Mouse (Mus musculus) adrenal gland, postnatal 4 days (tissue): ENCODE measurements around the gene Syne2. TPM values are rescaled to one million over a fixed set of nuclear protein-coding genes. Genes with fewer than 3 reads are reported as not detected.

Experiments used
- DNase-seq, 2 experiments: peaks; one replicate each; pipeline ENCODE4 v3.0.0; 2021 to 2022; ENCODE audit warnings: low spot score in 2 of 2, mixed read lengths in 2 of 2
- total RNA-seq, 2 experiments: library from RNA; stranded (reverse); gene quantifications; 2 replicates each; pipeline ENCODE4 v1.2.3; 2021

Syne2 gene
- total RNA-seq, 2 experiments from 2014 or later = 60.1 to 74.7 TPM

GRCm38 (mm10) chr12:75826699-75827353 is 8.9 kb downstream of the Syne2 start:
- no peak for DNase-seq

GRCm38 (mm10) chr12:75827751-75828150 is 9.8 kb downstream of the Syne2 start:
- no peak for DNase-seq

- no peak for DNase-seq
These were observed 11.7 kb downstream of the Syne2 start for GRCm38 (mm10) chr12:75829616-75830015.

- no peak for DNase-seq
These were observed 15.4 kb downstream of the Syne2 start for GRCm38 (mm10) chr12:75833149-75833959.

- no peak for DNase-seq
These were observed 16.2 kb downstream of the Syne2 start for GRCm38 (mm10) chr12:75833960-75834729.

GRCm38 (mm10) chr12:75836524-75836962 is 18.6 kb downstream of the Syne2 start:
- no peak for DNase-seq

- DNase-seq = no peak
These were observed 19.5 kb downstream of the Syne2 start for GRCm38 (mm10) chr12:75837462-75837861.

- DNase-seq = no peak
These were observed 21.3 kb downstream of the Syne2 start for GRCm38 (mm10) chr12:75839083-75839736.

- no peak for DNase-seq
These were observed 23.2 kb downstream of the Syne2 start for GRCm38 (mm10) chr12:75841183-75841582.

- no peak for DNase-seq
These were observed 26.4 kb downstream of the Syne2 start for GRCm38 (mm10) chr12:75844311-75844710.

- DNase-seq = no peak
These were observed 27.1 kb downstream of the Syne2 start for GRCm38 (mm10) chr12:75845070-75845469.

- DNase-seq = no peak
These were observed 28.6 kb downstream of the Syne2 start for GRCm38 (mm10) chr12:75846513-75846912.

GRCm38 (mm10) chr12:75850205-75850604 is 32.3 kb downstream of the Syne2 start:
- DNase-seq = no peak

- DNase-seq = no peak
These were observed 33.5 kb downstream of the Syne2 start for GRCm38 (mm10) chr12:75851481-75851880.

GRCm38 (mm10) chr12:75852384-75852783 is 34.5 kb downstream of the Syne2 start:
- no peak for DNase-seq

- no peak for DNase-seq
These were observed 35.6 kb downstream of the Syne2 start for GRCm38 (mm10) chr12:75853559-75853958.

GRCm38 (mm10) chr12:75855051-75855453 is 37.1 kb downstream of the Syne2 start:
- DNase-seq = no peak

- no peak for DNase-seq
These were observed 37.7 kb downstream of the Syne2 start for GRCm38 (mm10) chr12:75855621-75856020.

- DNase-seq = no peak
These were observed 38.3 kb downstream of the Syne2 start for GRCm38 (mm10) chr12:75856096-75856868.

GRCm38 (mm10) chr12:75859936-75860335 is 42.0 kb downstream of the Syne2 start:
- DNase-seq = no peak
